Mouse (Mus musculus): ENCODE measurements around the gene Gm42715. TPM values are rescaled to one million over a fixed set of nuclear protein-coding genes. Genes with fewer than 3 reads are reported as not detected.
A peak's percentile ranks its signal among the peaks of the same experiment; 100 is the strongest.
"Not testable (repeated sequence)": the region's sequence is repeated elsewhere in the genome, so short reads cannot be mapped to it uniquely, and the experiment has no call there.

Gm42715 gene
- polyA plus RNA-seq, 1 experiment from 2014 or later, result 18.0 TPM

- ATAC-seq (ENCODE audit: insufficient number of reproducible peaks, insufficient read depth, low FRiP score, low TSS enrichment, low read depth), result peak; percentile 93
- Histone ChIP-seq H3K4me2 (peak overlapping the region; percentile 98), H3K9me3 (no peaks in the 10 kb centered on the region), H3K27me3 (no peaks in the 10 kb centered on the region), H3K4me1 (replicated peaks) (peaks cover 22% of the 10 kb centered on the region), H3K27ac (peak overlapping the region; percentile 95), H3K36me3 (peaks cover 67% of the 10 kb centered on the region), H3K9ac (replicated peaks) (peak overlapping the region; percentile 96), H3K4me3 (replicated peaks) (peak overlapping the region; percentile 99)
- WGBS, result under 1% methylated on average over 50 of the region's 50 CpGs
Measured at GRCm38 (mm10) chr7:127477687-127478634, 41.4 kb upstream of the Gm42715 start.

- no peaks in the 10 kb centered on the region for H3K27me3 ChIP-seq
- peaks cover 68% of the 10 kb centered on the region for H3K36me3 ChIP-seq
- H3K4me2 ChIP-seq, result peak within 1 kb of the TSS; percentile 98
- peak within 1 kb of the TSS; percentile 95 for H3K27ac ChIP-seq
- peak; percentile 78 for ATAC-seq (ENCODE audit: insufficient number of reproducible peaks, insufficient read depth, low FRiP score, low TSS enrichment, low read depth)
- H3K9ac ChIP-seq (replicated peaks), result peak within 1 kb of the TSS; percentile 96
- under 1% methylated on average over 59 of the region's 62 CpGs for WGBS
- no peaks in the 10 kb centered on the region for H3K9me3 ChIP-seq
- H3K4me3 ChIP-seq (replicated peaks), result peak within 1 kb of the TSS; percentile 99
- H3K4me1 ChIP-seq (replicated peaks), result peaks cover 22% of the 10 kb centered on the region
Measured at GRCm38 (mm10) chr7:127478635-127479317, 40.6 kb upstream of the Gm42715 start, which contains the start of gene Fbrs. Fbrs (plus strand) TSS chr7:127479199.

GRCm38 (mm10) chr7:127479318-127480225 lies 39.8 kb upstream of the Gm42715 start:
- Histone ChIP-seq H3K4me1 (replicated peaks) (peaks cover 22% of the 10 kb centered on the region), H3K9me3 (no peaks in the 10 kb centered on the region), H3K36me3 (peaks cover 68% of the 10 kb centered on the region), H3K27ac (peak overlapping the region; percentile 95), H3K4me3 (replicated peaks) (peak overlapping the region; percentile 99), H3K9ac (replicated peaks) (peak overlapping the region; percentile 96), H3K27me3 (no peaks in the 10 kb centered on the region), H3K4me2 (peak overlapping the region; percentile 98)
- ATAC-seq (ENCODE audit: insufficient number of reproducible peaks, insufficient read depth, low FRiP score, low TSS enrichment, low read depth), result no peak
- WGBS, result 4% methylated on average over 48 of the region's 48 CpGs

GRCm38 (mm10) chr7:127480321-127480720 lies 39.1 kb upstream of the Gm42715 start:
- ATAC-seq (ENCODE audit: insufficient number of reproducible peaks, insufficient read depth, low FRiP score, low TSS enrichment, low read depth), result no peak
- peak overlapping the region; percentile 96 for H3K9ac ChIP-seq (replicated peaks)
- 68% methylated on average over 2 of the region's 2 CpGs for WGBS
- H3K27ac ChIP-seq, result no peak overlapping the region
- H3K4me1 ChIP-seq (replicated peaks), result peaks cover 22% of the 10 kb centered on the region
- H3K9me3 ChIP-seq, result no peaks in the 10 kb centered on the region
- H3K4me2 ChIP-seq, result peak overlapping the region; percentile 98
- peaks cover 68% of the 10 kb centered on the region for H3K36me3 ChIP-seq
- no peaks in the 10 kb centered on the region for H3K27me3 ChIP-seq
- peak overlapping the region; percentile 99 for H3K4me3 ChIP-seq (replicated peaks)

GRCm38 (mm10) chr7:127485416-127485815 lies 34.0 kb upstream of the Gm42715 start:
- H3K4me2 ChIP-seq, result no peak overlapping the region
- no peaks in the 10 kb centered on the region for H3K27me3 ChIP-seq
- no peak overlapping the region for H3K4me3 ChIP-seq (replicated peaks)
- peaks cover 98% of the 10 kb centered on the region for H3K36me3 ChIP-seq
- 91% methylated on average over 5 of the region's 5 CpGs for WGBS
- H3K4me1 ChIP-seq (replicated peaks), result peaks cover 7% of the 10 kb centered on the region
- no peak overlapping the region for H3K9ac ChIP-seq (replicated peaks)
- no peak for ATAC-seq (ENCODE audit: insufficient number of reproducible peaks, insufficient read depth, low FRiP score, low TSS enrichment, low read depth)
- H3K27ac ChIP-seq, result no peak overlapping the region
- no peaks in the 10 kb centered on the region for H3K9me3 ChIP-seq

GRCm38 (mm10) chr7:127488364-127488763 lies 31.0 kb upstream of the Gm42715 start:
- ATAC-seq (ENCODE audit: insufficient number of reproducible peaks, insufficient read depth, low FRiP score, low TSS enrichment, low read depth); H3K4me3 ChIP-seq (replicated peaks); H3K4me1 ChIP-seq (replicated peaks); H3K4me2 ChIP-seq; H3K27me3 ChIP-seq; H3K27ac ChIP-seq; H3K9ac ChIP-seq (replicated peaks); H3K9me3 ChIP-seq: not testable (repeated sequence)
- peaks cover 94% of the 10 kb centered on the region for H3K36me3 ChIP-seq
- 84% methylated on average over 4 of the region's 5 CpGs for WGBS

- Histone ChIP-seq H3K36me3 (peaks cover 78% of the 10 kb centered on the region), H3K9me3 (no peaks in the 10 kb centered on the region), H3K4me2 (no peak overlapping the region), H3K27ac (no peak overlapping the region), H3K27me3 (no peaks in the 10 kb centered on the region), H3K4me3 (replicated peaks) (no peak overlapping the region), H3K9ac (replicated peaks) (no peak overlapping the region), H3K4me1 (replicated peaks) (no peaks in the 10 kb centered on the region)
- 94% methylated on average over 7 of the region's 7 CpGs for WGBS
- ATAC-seq (ENCODE audit: insufficient number of reproducible peaks, insufficient read depth, low FRiP score, low TSS enrichment, low read depth), result no peak
Measured at GRCm38 (mm10) chr7:127489982-127490381, 29.4 kb upstream of the Gm42715 start.

GRCm38 (mm10) chr7:127491846-127492245 lies 27.5 kb upstream of the Gm42715 start:
- Histone ChIP-seq H3K4me3 (replicated peaks) (no peak overlapping the region), H3K4me2 (no peak overlapping the region), H3K4me1 (replicated peaks) (no peaks in the 10 kb centered on the region), H3K27me3 (no peaks in the 10 kb centered on the region), H3K36me3 (peaks cover 59% of the 10 kb centered on the region), H3K27ac (no peak overlapping the region), H3K9me3 (no peaks in the 10 kb centered on the region), H3K9ac (replicated peaks) (no peak overlapping the region)
- no peak for ATAC-seq (ENCODE audit: insufficient number of reproducible peaks, insufficient read depth, low FRiP score, low TSS enrichment, low read depth)
- WGBS, result 92% methylated on average over 3 of the region's 3 CpGs

- H3K9me3 ChIP-seq, result no peaks in the 10 kb centered on the region
Measured at GRCm38 (mm10) chr7:127494648-127495047, 24.7 kb upstream of the Gm42715 start.

GRCm38 (mm10) chr7:127497382-127497781 lies 22.0 kb upstream of the Gm42715 start:
- Histone ChIP-seq H3K9ac (replicated peaks) (no peak overlapping the region), H3K36me3 (peaks cover 5% of the 10 kb centered on the region; the same call in 1 of the 2 replicates), H3K9me3 (no peaks in the 10 kb centered on the region), H3K27me3 (no peaks in the 10 kb centered on the region), H3K4me2 (no peak overlapping the region), H3K27ac (no peak overlapping the region), H3K4me3 (replicated peaks) (no peak overlapping the region), H3K4me1 (replicated peaks) (no peaks in the 10 kb centered on the region)
- WGBS, result 83% methylated on average over 2 of the region's 2 CpGs
- no peak for ATAC-seq (ENCODE audit: insufficient number of reproducible peaks, insufficient read depth, low FRiP score, low TSS enrichment, low read depth)

More at GRCm38 (mm10) chr7:127494648-127495047, 24.7 kb upstream of the Gm42715 start:
- no peak for ATAC-seq (ENCODE audit: insufficient number of reproducible peaks, insufficient read depth, low FRiP score, low TSS enrichment, low read depth)
- H3K27ac ChIP-seq, result no peak overlapping the region
- H3K36me3 ChIP-seq, result peaks cover 32% of the 10 kb centered on the region
- H3K4me2 ChIP-seq, result no peak overlapping the region
- H3K27me3 ChIP-seq, result no peaks in the 10 kb centered on the region
- H3K9ac ChIP-seq (replicated peaks), result no peak overlapping the region
- no peaks in the 10 kb centered on the region for H3K4me1 ChIP-seq (replicated peaks)
- H3K4me3 ChIP-seq (replicated peaks), result no peak overlapping the region
